Mouse (Mus musculus) heart, adult 2 months (tissue): ENCODE measurements at regions not wholly inside any gene's neighbourhood (a gene's known extent, or its start where the extent isn't known, plus 50 kb on each side); places are given as distances from the start of the nearest gene placed in this dataset.

Experiments used
- DNase-seq, 2 experiments: peaks; one replicate each; pipeline ENCODE4 v3.0.0; 2021
- H3K27ac ChIP-seq: fragments of 200-600 bp; 2 replicates; pipeline ENCODE4 v1.8.1; 2022
- H3K27me3 ChIP-seq: fragments of 200-500 bp; 2 replicates; pipeline ENCODE4 v1.6.1; 2012; ENCODE audit warnings: mild to moderate bottlenecking, low read length, inconsistent platforms, mixed read lengths; ENCODE audit not compliant: control insufficient read depth, insufficient read depth
- H3K36me3 ChIP-seq: fragments of 200-500 bp; 2 replicates; pipeline ENCODE4 v1.6.1; 2012; ENCODE audit warnings: low read length, inconsistent platforms; ENCODE audit not compliant: control insufficient read depth, insufficient read depth
- H3K4me1 ChIP-seq: fragments of 200-500 bp; 2 replicates; pipeline ENCODE4 v1.6.1; 2011; ENCODE audit warnings: low read length; ENCODE audit not compliant: control insufficient read depth, insufficient read depth
- H3K4me3 ChIP-seq: fragments of 200-600 bp; 2 replicates; pipeline ENCODE4 v1.8.1; 2022
- H3K79me2 ChIP-seq: fragments of 200-500 bp; replicated peaks from 2 replicates; pipeline ENCODE4 v1.6.1; 2012; ENCODE audit warnings: mild to moderate bottlenecking, inconsistent platforms, low read length, moderate library complexity, mixed read lengths; ENCODE audit not compliant: control insufficient read depth, insufficient read depth
- H3K9ac ChIP-seq: fragments of 200-500 bp; 2 replicates; pipeline ENCODE4 v1.6.1; 2012; ENCODE audit warnings: low read depth, mild to moderate bottlenecking, control low read depth, inconsistent platforms, low read length, mixed read lengths
- CTCF ChIP-seq: fragments of 200-600 bp; IDR thresholded peaks from 2 replicates; pipeline ENCODE4 v1.8.1; 2022; ENCODE audit warnings: antibody characterized with exemption, mild to moderate bottlenecking, moderate library complexity
- EP300 ChIP-seq: fragments of 200-500 bp; IDR thresholded peaks from 2 replicates; pipeline ENCODE4 v1.6.1; 2011; ENCODE audit warnings: low read depth, low read length, control low read depth; ENCODE audit not compliant: insufficient read depth
- POLR2A ChIP-seq: fragments of 200-500 bp; IDR thresholded peaks from 2 replicates; pipeline ENCODE4 v1.6.1; 2011; ENCODE audit warnings: mild to moderate bottlenecking, low read depth, low read length, control low read depth; ENCODE audit not compliant: insufficient read depth
- WGBS: fragments of 180-500 bp; shearing (Covaris S2); methylation state at CpG from one replicate; pipeline ENCODE4 v1.1.7; 2018; 5-methylcytosine and 5-hydroxymethylcytosine counted together
- intact Hi-C: fragments of 180-260 bp; cut with DNase I; formaldehyde crosslinking; loops from one replicate; pipeline ENCODE4 v1.15.1; 2025

DNA sequence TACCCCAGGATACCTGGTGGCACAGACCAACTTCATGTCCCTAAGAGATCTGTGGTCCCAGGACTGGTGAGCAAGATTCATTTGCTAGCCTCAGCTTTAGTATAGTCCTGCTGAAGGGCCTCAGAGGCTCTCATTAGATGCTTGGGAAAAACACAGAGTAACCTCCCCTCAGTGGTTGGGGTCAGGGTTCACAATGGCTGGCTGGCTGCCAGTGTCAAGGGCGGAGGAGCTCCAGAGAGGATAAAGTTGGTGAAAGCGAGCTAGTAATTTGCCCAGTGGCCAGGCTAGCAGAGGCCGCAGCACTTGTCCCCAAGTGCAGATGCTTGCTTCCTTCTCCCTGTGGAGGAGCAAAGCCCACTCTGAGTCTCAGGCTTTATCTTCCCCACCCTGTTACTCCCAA is 203.8 kb upstream of the Prox1 start:
- no peaks in the 10 kb centered on the region for H3K79me2 ChIP-seq
- no peak for TF ChIP-seq CTCF
- no peak for TF ChIP-seq POLR2A
- TF ChIP-seq EP300 = no peak
- H3K4me1 ChIP-seq = no peaks in the 10 kb centered on the region
- H3K27ac ChIP-seq = no peak overlapping the region
- WGBS = 42% methylated on average over 3 of the region's 3 CpGs
- H3K4me3 ChIP-seq = no peak overlapping the region
- no peak for DNase-seq
- no peaks in the 10 kb centered on the region for H3K27me3 ChIP-seq
- H3K36me3 ChIP-seq = no peaks in the 10 kb centered on the region
- intact Hi-C loops = no loop called here
- no peak overlapping the region for H3K9ac ChIP-seq

DNA sequence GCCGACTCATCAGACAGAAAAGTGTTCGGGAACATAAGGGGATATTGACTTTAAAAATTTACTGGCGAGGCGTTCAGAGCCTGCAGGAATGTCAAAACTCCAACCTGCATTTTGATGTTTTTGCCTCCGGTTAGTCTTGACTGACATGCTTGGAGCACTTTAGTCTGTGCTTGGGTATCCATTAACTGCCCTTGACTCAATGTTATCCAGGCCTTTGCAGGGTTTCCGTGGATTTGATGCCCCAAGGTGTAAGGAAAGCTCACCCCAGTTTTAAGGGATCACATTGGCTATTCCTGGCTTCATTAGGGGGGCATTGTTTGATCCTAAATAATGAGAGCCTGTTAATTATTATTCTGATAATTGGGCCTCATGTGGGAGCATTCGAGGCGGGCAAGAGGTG is 196.1 kb upstream of the Prox1 start:
- no peak for DNase-seq
- Histone ChIP-seq H3K79me2 (no peaks in the 10 kb centered on the region), H3K36me3 (no peaks in the 10 kb centered on the region), H3K27me3 (no peaks in the 10 kb centered on the region), H3K4me3 (no peak overlapping the region), H3K4me1 (peaks cover 2% of the 10 kb centered on the region; the same call in 1 of the 2 replicates), H3K27ac (no peak overlapping the region), H3K9ac (no peak overlapping the region)
- 82% methylated on average over 8 of the region's 8 CpGs for WGBS
- intact Hi-C loops = loop anchor here (10.0 kb wide), 1 partner anchor 192 kb away; the partner anchor contains the start of gene Prox1
- TF ChIP-seq POLR2A (no peak), EP300 (no peak), CTCF (no peak)

- intact Hi-C loops = loop anchor here (10.0 kb wide), 1 partner anchor 190 kb away; the partner anchor contains the start of gene Prox1
- DNase-seq = peak; percentile 31 to 55
- H3K4me1 ChIP-seq = peaks cover 2% of the 10 kb centered on the region; the same call in 1 of the 2 replicates
- no peaks in the 10 kb centered on the region for H3K36me3 ChIP-seq
- no peaks in the 10 kb centered on the region for H3K79me2 ChIP-seq
- no peak for TF ChIP-seq POLR2A
- TF ChIP-seq EP300 = no peak
- no peak for TF ChIP-seq CTCF
- H3K4me3 ChIP-seq = no peak overlapping the region
- H3K9ac ChIP-seq = no peak overlapping the region; the same call in 1 of the 2 replicates
- no peaks in the 10 kb centered on the region for H3K27me3 ChIP-seq
- peak overlapping the region; percentile 87 for H3K27ac ChIP-seq
- 68% methylated on average over 11 of the region's 11 CpGs for WGBS
Measured at GRCm38 (mm10) chr1:190365126-190365525, 194.6 kb upstream of the Prox1 start.

DNA sequence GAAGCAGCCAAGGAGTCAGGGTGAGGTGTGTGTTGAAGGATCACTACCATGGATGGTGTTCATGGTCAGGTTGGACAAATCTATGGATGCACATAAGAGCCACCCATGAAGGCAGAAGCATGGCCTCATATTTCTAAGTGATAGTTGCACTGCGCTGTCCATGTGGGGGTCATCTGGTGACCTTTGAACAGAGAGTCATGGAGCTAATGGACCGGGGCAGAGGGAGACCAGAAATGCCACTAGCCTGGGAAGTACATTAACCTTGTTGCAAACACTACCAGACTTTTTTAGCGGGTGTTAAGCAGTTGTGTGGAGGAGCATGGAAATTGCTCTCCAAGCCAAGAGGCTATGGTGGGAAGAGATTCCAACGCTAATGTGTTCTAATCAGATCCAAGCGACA is 190.1 kb upstream of the Prox1 start:
- TF ChIP-seq POLR2A = no peak
- no peak for TF ChIP-seq CTCF
- no peak for TF ChIP-seq EP300
- Histone ChIP-seq H3K79me2 (no peaks in the 10 kb centered on the region), H3K4me3 (no peak overlapping the region), H3K27me3 (no peaks in the 10 kb centered on the region), H3K9ac (no peak overlapping the region), H3K4me1 (peaks cover 2% of the 10 kb centered on the region; the same call in 1 of the 2 replicates), H3K36me3 (no peaks in the 10 kb centered on the region), H3K27ac (no peak overlapping the region)
- DNase-seq = no peak
- WGBS = 89% methylated on average over 5 of the region's 5 CpGs
- intact Hi-C loops = loop anchor here (10.0 kb wide), 1 partner anchor 186 kb away; the partner anchor contains the start of gene Prox1

GRCm38 (mm10) chr1:190357779-190358178 is 187.3 kb upstream of the Prox1 start:
- no peak overlapping the region for H3K4me3 ChIP-seq
- no peak overlapping the region for H3K9ac ChIP-seq
- no peaks in the 10 kb centered on the region for H3K4me1 ChIP-seq
- DNase-seq = no peak
- TF ChIP-seq CTCF = no peak
- TF ChIP-seq POLR2A = no peak
- no peak for TF ChIP-seq EP300
- H3K27ac ChIP-seq = no peak overlapping the region
- 79% methylated on average over 5 of the region's 5 CpGs for WGBS
- no peaks in the 10 kb centered on the region for H3K27me3 ChIP-seq
- no peaks in the 10 kb centered on the region for H3K79me2 ChIP-seq
- intact Hi-C loops = no loop called here
- H3K36me3 ChIP-seq = no peaks in the 10 kb centered on the region

DNA sequence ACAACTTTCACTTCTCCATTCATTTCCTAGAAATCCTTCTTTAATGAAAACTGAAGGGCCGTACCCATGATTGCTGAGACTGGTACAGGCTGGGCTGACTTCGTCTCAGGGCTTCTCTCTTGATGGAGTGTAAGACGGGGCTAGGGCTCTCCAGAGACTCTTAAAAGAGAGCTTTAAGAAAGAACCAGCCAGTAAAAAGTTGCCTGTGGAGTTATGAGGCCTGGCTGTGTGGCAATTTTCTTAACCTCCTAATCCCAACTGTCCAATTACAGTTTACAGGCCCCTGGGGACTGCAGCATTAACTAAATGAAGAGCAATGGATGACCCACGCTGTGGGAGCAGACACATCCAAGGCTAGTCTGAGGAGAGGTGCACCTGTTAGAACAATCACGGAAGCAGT is 177.1 kb upstream of the Prox1 start:
- no peak overlapping the region for H3K4me3 ChIP-seq
- no peak overlapping the region for H3K27ac ChIP-seq
- H3K4me1 ChIP-seq = no peaks in the 10 kb centered on the region
- no peaks in the 10 kb centered on the region for H3K79me2 ChIP-seq
- no peaks in the 10 kb centered on the region for H3K36me3 ChIP-seq
- DNase-seq = no peak
- no peak for TF ChIP-seq EP300
- no peak for TF ChIP-seq POLR2A
- no peak for TF ChIP-seq CTCF
- no peaks in the 10 kb centered on the region for H3K27me3 ChIP-seq
- no peak overlapping the region for H3K9ac ChIP-seq
- intact Hi-C loops = no loop called here
- 82% methylated on average over 5 of the region's 5 CpGs for WGBS
